Mouse (Mus musculus) kidney, adult 8-10 months (tissue): Measurements from ENCODE around the gene Zbtb45.

Experiments
- DNase-seq, 2 experiments: peaks; one replicate each; pipeline ENCODE4 v3.0.0; 2022

The Zbtb45 gene

GRCm38 (mm10) chr7:13033451-13034147 is 23.8 kb upstream of the Zbtb45 start:
- DNase-seq = no peak

DNA sequence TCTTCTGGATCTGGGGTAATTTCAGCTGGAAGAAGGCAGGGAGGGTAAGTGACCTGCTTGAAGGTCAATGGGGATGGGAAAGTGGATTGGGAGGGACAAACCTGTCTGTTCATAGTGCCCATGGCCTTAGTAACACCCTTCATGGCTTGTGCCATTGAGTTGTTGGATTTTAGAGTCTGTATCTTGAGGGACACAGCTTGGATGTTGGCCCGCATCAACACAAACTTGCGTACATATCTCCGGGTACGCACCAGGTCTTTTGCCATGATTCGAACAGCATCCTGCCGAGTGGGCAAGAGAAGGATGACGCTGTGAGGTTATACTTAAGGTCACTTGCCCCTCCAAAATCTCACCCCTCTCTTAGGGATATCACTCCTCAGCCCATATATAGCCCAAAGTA is 22.7 kb upstream of the Zbtb45 start:
- no peak for DNase-seq

DNA sequence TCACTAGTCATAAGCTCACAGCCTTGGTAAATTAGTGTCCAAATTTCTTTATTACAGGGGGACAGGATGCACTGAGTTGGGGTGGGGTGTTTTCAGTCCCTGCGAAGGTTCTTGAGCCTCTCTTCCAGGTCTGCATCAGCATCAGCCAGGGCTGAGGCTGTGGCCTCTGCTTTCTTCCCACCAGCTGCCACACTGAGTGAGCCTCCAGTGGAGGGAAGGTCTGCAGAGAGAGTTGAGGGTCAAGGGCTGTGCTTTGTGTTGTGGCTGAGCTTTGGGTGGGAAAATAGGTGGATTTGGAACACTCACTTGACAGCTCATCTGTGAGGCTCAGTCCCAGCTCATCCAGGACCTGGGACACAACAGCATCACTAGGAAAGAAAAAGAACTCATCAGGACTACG is 22.1 kb upstream of the Zbtb45 start:
- no peak for DNase-seq

GRCm38 (mm10) chr7:13031069-13031468 is 21.2 kb upstream of the Zbtb45 start:
- DNase-seq = peak in 1 of 2 experiments; percentile 42

- DNase-seq = no peak
These were observed 19.2 kb upstream of the Zbtb45 start for GRCm38 (mm10) chr7:13028986-13029385.

DNA sequence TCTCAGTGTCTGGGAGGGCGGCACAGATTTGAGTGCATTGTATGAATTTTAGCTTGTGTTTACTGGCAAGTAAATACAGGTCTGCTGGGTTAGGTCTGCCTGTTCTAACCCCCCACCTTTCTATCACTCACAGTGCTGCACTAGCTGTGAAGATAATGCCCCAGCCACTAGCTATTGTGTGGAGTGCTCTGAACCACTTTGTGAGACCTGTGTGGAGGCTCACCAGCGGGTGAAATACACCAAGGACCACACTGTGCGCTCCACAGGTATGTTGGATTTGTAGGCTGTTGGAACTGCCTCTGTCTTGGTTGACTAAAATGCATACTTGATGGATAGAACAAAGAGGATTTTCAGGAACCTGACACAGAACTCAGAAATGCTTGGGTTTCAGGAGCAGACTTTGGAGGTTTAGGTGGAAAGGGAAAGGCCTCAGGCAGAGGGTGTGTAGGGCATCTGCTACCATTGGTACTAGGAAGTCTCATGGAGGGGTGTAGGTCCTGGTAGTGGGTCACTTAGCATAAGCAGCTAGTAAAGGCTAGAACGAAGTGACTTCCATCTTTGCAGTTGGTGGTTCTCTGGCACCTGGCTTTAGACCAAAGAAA is 15.8 kb upstream of the Zbtb45 start:
- DNase-seq = no peak

DNA sequence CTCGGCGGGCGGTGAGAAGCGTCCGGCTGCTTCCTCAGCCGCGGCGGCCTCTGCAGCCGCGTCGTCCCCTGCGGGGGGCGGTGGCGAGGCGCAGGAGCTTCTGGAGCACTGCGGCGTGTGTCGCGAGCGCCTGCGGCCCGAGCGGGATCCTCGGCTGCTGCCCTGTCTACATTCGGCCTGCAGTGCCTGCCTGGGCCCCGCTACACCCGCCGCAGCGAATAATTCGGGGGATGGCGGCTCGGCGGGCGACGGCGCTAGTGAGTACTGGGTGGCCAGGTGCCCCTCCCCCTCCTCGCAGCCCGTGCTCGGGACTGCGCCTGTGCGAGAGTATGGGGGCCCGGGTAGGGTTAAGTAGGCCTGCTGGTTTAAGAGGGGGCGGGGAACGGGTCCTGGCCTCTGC is 15.0 kb upstream of the Zbtb45 start:
- DNase-seq = peak; percentile 65 to 71

DNA sequence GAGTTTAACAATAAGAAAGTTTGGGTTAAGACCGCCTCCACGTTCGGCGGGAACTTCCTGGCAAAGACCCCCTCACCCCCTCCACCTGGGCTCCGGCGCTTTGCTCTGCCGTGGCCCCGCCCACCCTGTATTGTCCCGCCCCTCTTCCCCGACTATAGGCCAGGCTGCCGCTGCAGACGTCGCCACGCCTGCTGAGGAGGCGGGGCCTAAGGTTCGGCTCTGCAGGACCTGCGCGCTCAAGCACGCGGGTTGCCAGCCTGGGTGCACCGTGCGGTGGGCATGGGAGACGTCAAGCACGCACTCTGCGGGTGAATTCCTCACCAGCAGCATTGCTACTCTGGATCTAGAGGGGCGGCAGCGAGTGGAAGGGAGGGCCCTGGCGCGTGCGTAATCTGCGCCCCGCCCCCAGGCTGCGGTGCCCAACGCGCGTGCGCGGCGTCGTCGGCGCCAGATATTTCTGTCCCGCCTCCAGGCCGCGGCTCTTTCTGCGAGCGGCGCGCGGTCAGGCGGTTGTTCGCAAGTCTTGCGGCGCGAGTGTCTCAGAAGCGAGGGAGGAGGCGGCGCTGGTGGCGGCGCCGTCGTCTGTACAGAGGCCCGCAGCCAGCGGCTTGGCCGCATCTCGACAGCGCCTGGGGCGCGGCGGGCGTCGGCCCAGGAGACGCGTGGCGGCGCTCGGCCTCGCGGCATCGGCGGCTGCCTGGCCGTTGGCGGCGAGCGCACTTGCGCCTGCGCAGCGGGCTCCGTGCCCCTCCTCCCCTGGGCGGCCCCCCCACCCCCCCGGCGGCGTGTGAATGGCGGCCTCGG is 14.3 kb upstream of the Zbtb45 start:
- DNase-seq = peak; percentile 87 to 92

DNA sequence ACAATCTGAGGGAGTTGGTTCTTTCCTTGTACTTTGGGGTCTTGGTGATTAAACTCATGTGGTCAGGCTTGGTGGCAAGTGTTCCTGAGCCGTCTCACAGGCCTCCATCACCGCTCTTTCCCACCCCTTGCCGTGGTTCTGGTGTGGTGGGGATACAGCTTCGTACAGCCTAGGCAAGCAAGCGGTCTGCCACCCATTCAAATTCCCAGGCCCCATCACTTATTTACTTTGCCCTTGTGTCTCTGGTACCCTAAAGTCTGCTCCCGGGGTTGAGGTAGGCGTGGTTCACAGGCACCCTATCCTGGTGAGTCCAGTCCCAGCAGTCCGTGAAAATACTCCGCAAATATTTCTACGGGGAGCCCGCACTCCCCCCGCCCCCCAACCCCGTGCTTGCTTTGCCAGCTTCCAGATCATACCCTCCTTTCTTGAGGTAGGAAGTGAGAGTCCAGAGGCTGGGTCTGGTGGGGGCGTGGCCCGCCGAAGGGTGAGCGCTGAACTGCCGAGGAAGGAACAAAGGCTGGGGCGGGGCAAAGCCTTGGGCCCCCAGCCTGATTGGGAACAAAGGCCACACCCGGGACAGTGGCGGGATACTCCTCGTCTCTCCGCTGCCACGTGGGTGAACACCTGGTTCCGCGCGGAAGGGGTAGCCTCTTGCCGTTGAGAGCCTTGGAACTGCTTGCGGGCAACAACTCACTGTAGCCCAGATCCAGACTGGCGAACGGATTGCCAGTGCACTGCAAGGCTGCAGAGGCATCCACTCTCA is 13.1 kb upstream of the Zbtb45 start:
- peak; percentile 67 to 73 for DNase-seq

DNA sequence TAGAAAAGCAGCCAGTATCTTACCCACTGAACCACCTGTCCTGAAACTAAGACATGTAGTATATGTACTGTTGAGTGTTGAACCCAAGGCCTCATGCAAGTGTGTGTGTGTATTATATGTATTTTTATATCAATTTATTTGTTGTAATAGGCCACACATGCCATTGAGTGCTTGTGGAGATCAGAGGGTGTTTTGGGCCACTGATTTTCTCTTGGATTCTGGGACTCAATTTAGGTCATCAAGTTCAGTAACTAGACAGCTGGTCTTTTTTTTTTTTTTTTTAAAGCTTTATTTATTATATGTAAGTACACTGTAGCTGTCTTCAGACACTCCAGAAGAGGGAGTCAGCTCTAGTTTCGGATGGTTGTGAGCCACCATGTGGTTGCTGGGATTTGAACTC is 5.4 kb upstream of the Zbtb45 start:
- no peak for DNase-seq

DNA sequence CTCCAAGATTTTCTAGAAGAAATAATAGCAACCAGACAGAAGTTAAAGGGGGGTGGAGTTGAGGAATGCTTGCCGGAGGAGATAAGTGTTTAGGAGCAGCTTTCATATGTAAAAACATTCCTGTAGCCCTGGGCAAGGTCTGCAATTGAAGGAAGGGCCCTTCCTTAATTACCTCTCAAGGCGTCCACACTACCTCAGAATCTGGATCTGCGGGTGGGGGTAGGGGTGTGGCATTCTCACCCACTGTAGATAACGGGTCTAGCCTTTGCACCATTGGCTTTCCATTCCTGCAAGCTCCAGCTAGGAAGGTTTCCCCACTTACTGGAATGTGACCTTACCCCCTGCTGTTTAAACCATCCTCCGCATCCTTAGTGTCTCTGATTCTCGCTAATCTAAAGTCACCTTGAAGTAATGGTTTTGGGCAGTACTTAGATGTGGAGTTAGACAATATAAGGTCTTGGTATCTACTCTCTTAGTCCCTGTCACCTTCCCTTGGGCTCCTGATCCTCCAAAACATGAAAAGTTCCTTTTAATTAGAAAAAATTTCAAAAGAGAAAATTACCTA is 4.5 kb upstream of the Zbtb45 start:
- DNase-seq = no peak

DNA sequence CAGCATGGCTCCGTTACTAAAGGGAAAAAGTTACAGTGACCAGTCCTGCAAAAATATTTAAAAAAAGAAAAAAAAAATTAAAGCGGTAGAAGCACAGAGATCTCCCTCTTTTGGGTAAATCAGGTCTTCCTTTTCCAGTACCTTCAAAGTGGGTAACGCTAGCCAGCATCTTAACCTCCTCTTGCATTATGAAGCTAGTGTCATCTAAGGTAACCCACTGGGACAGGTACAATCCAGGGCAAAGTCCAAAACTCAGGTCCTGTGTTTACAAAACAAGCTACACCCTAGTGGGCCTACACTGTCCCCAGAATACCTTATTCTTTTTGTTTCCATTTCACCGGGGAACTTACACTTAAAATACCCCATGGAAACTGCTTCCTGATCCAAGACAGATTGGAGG is 3.8 kb upstream of the Zbtb45 start:
- DNase-seq = no peak

- DNase-seq = peak; percentile 94 to 95
These were observed 460 bp downstream of the Zbtb45 start for GRCm38 (mm10) chr7:13009143-13010004.

GRCm38 (mm10) chr7:13007341-13008092 is 2.3 kb downstream of the Zbtb45 start:
- no peak for DNase-seq

DNA sequence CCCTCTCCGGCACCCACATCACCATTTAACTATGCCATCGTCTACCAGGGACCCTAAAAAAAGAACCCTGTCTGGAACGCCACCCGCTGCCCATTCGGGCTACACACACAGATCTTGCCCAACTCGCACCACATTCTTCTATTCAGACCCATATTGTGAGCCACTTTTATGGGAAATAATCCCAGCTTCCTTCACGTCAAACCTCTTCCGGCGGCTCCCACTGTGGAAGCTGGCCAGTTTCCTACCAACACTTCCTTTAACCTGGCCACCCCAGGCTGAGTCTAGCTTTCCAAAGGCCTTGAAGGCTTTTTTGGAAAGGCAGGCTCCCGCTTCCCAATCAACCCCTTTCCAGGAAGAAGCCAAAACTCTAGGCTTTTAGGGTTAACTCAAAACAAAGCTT is 3.3 kb downstream of the Zbtb45 start:
- no peak for DNase-seq

- DNase-seq = no peak
These were observed 3.8 kb downstream of the Zbtb45 start for GRCm38 (mm10) chr7:13006011-13006410.

GRCm38 (mm10) chr7:13003380-13003779 is 6.5 kb downstream of the Zbtb45 start:
- DNase-seq = no peak

DNA sequence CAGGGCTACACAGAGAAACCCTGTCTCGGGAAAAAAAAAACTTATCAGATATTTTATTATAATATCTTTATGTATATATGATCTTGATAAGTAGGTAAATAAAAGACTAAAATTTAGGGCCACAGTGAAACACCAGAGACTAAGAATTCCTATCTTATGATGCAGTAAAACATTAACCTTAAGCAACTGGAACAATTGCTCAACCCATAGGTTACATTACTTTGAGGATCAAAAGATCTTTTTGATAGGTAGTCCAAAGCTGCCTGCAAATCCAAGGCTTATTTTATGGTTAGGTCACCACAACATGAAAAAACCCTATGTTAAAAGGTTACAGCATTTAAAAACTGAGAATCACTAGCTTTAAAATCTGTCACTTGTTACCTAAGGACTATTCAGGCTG is 8.2 kb downstream of the Zbtb45 start:
- no peak for DNase-seq

DNA sequence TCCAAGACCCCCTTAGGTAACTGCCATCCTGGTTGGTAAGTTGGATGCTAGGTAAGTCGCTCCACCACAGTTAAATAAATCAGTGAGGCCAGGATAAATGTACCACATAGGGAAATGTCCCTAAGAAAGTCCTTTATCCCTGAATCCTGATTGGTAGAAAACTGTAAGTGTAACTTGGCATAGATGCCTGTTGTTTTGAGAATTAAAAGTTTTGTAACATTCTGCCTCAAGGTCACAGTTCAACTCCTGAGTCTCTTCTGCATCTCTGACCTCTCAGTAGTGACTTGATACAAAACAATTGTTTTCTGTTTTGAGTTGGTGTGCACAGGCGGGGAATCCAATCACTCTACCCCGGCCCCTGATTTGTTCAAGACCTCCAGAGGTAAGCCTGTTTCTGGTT is 11.0 kb downstream of the Zbtb45 start, which contains the start of gene Trim28:
TSS of gene Trim28 (plus strand) at position 264 of the 400 bp plus-strand sequence.
- DNase-seq = no peak

DNA sequence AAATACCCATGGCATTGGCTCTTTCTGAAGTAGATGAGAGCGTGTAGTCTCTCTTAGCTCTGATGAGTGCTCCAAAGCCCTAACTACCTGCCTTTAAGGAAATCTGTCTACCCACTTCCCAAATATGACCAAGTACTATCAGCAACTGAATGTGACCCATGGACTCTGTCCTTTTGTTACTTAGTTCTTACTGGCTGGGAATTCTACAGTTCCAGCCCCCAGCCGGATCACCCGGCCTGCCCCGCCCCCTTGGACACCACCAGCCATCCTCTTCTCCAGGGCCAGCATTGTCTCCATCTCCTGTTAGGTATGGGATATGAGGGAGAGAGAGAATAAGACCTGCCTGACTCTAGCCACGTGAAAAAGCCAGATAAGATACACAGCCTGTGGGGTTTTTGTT is 11.8 kb downstream of the Zbtb45 start, which contains the start of gene Slc27a5:
TSS of gene Slc27a5 (minus strand) at position 140 of the 400 bp plus-strand sequence.
- no peak for DNase-seq

GRCm38 (mm10) chr7:12997230-12997629 is 12.6 kb downstream of the Zbtb45 start:
- no peak for DNase-seq
